In the genomic region with DNA sequence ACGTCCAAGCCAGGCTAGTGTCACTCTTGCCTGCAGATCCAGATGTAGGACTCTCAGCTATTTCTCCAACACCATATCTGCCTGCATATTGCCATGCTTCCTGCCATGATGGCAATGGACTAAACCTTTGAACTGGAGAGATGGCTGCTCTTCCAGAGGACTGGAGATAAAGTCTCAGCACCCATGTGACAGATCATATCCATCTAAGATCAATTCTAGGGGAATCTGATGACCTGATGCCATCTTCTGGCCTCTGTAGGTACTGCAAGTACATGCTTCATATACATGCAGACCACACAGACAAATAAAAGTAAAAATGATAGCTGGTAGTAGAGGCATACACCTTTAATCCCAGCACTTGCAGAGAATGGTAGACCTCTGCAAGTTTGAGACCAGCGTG, we compare ENCODE assay signal across 8 mouse cellular contexts. TPM values are rescaled to one million over a fixed set of nuclear protein-coding genes. Genes with fewer than 3 reads are reported as not detected.
A peak's percentile ranks its signal among the peaks of the same experiment; 100 is the strongest.
DNase-seq lines count a peak whose midpoint lies in the region; ATAC-seq lines count a peak whose summit lies in the region.

No protein-coding gene starts in this region.

- H3K4me2 ChIP-seq in heart, embryonic 11.5 days, result no peak overlapping the region

- no peaks in the 10 kb centered on the region for H3K9me3 ChIP-seq in heart, embryonic 11.5 days (replicated peaks; ENCODE audit: control insufficient read depth, low read length)

- H3K4me1 ChIP-seq in heart, embryonic 11.5 days (ENCODE audit: control insufficient read depth, insufficient read depth, low read length), result peaks cover 3% of the 10 kb centered on the region; the same call in 1 of the 2 replicates

- intact Hi-C loops in heart, postnatal 10 days (cut with DNase I), result loop anchor here (1.0 kb wide), 1 partner anchor 112 kb away; no protein-coding TSS in a partner anchor

- peaks cover 28% of the 10 kb centered on the region for H3K36me3 ChIP-seq in heart, embryonic 11.5 days (ENCODE audit: control insufficient read depth, insufficient read depth, low read length)

- ATAC-seq in heart, embryonic 11.5 days (replicated peaks; ENCODE audit: insufficient number of reproducible peaks, low FRiP score, low TSS enrichment), result no peak

- DNase-seq in heart, postnatal 10 days, result peak; percentile 29 to 62
- DNase-seq in A20 (ENCODE audit: low read depth, low spot score), result peak; percentile 68
- peak; percentile 19 for DNase-seq in MN1 (ENCODE audit: low spot score)
- DNase-seq in hindlimb bud, embryonic 11.5 days (ENCODE audit: extremely low spot score, low read depth, low spot score), result peak; percentile 28
- DNase-seq in retina, embryonic 14.5 days (ENCODE audit: low spot score), result peak; percentile 54
- DNase-seq in frontal cortex, postnatal 25 days (ENCODE audit: low spot score in 2 of 2), result no peak
- no peak for DNase-seq in yolk sac, embryonic 10.5 days (ENCODE audit: low spot score)

- H3K9ac ChIP-seq in heart, embryonic 11.5 days (ENCODE audit: low read depth, low read length), result no peak overlapping the region

- no peak overlapping the region for H3K4me3 ChIP-seq in heart, embryonic 11.5 days (ENCODE audit: low read depth, low read length)

- H3K27ac ChIP-seq in heart, embryonic 11.5 days (ENCODE audit: low read depth, low read length), result no peak overlapping the region

- no peaks in the 10 kb centered on the region for H3K27me3 ChIP-seq in heart, embryonic 11.5 days (ENCODE audit: control insufficient read depth, insufficient read depth, low read length)

- 54% methylated on average over 2 of the region's 2 CpGs for WGBS in heart, embryonic 11.5 days (ENCODE audit: insufficient replicate concordance)

RNA-seq across cellular contexts. Expression of a gene that starts 10.5 kb away (rescaled TPM):
- total RNA-seq in heart, postnatal 10 days (2021), result 1 to 10 TPM; 2.4 to 2.6 TPM
- polyA plus RNA-seq in heart, embryonic 11.5 days (2014; fragmentation: Nextera tagmentation; extraction: Ambion mirVana), result 1.1 and 2.6 TPM in 2 replicates

RNA-seq across cellular contexts. Expression of a gene that starts 46.7 kb away (rescaled TPM):
- total RNA-seq in heart, postnatal 10 days (2021), result 1 to 10 TPM; 2.5 to 3.2 TPM
- 4.7 and 5.0 TPM in 2 replicates for polyA plus RNA-seq in heart, embryonic 11.5 days (2014; fragmentation: Nextera tagmentation; extraction: Ambion mirVana)

Comparison
In these comparisons a context has a peak if more than half of its experiments do, and no peak if none do; other contexts are left out.
1. DNase-seq: peak in heart, postnatal 10 days (2 of 2), A20 (single experiment), MN1 (single experiment), hindlimb bud, embryonic 11.5 days (single experiment) and retina, embryonic 14.5 days (single experiment); none in frontal cortex, postnatal 25 days (0 of 2) and yolk sac, embryonic 10.5 days (single experiment).